Mouse (Mus musculus) ES-E14 (cell line): ENCODE results near the gene Meox1. TPM values are rescaled to one million over a fixed set of nuclear protein-coding genes. Genes with fewer than 3 reads are reported as not detected.

Source experiments
- DNase-seq: peaks from one replicate; pipeline ENCODE4 v3.0.0-alpha.2; 2013; ENCODE audit warnings: low read depth, low spot score
- H3K27ac ChIP-seq: 2 replicates; pipeline ENCODE4 v1.5.1; 2012; ENCODE audit warnings: low read depth, mild to moderate bottlenecking, low read length, moderate library complexity, mixed read lengths; ENCODE audit not compliant: poor library complexity, insufficient read depth, severe bottlenecking
- H3K36me3 ChIP-seq: 2 replicates; pipeline ENCODE4 v1.6.1; 2012; ENCODE audit warnings: mild to moderate bottlenecking, low read length, moderate library complexity, mixed read lengths; ENCODE audit not compliant: control insufficient read depth, poor library complexity, insufficient read depth, severe bottlenecking
- H3K4me1 ChIP-seq, 2 experiments: fragments of 150-350 bp in 1 of 2; sonication (generic) in 1 of 2; 2 replicates each; pipeline ENCODE4 v1.6.1; 2012; ENCODE audit warnings: low read length in 2 of 2, mild to moderate bottlenecking in 1 of 2, mixed read lengths in 1 of 2; ENCODE audit not compliant: control insufficient read depth in 2 of 2, insufficient read depth in 2 of 2, poor library complexity in 1 of 2
- H3K4me3 ChIP-seq, 2 experiments: fragments of 150-350 bp in 1 of 2; sonication (generic) in 1 of 2; 2 replicates each; pipeline ENCODE4 v1.5.1; 2012; ENCODE audit warnings: low read length in 2 of 2, low read depth in 1 of 2, mild to moderate bottlenecking in 1 of 2, mixed read lengths in 1 of 2; ENCODE audit not compliant: insufficient read depth in 1 of 2, poor library complexity in 1 of 2, severe bottlenecking in 1 of 2
- H3K9ac ChIP-seq: 2 replicates; pipeline ENCODE4 v1.6.1; 2012; ENCODE audit warnings: low read depth, mild to moderate bottlenecking, low read length, mixed read lengths; ENCODE audit not compliant: poor library complexity, insufficient read depth, severe bottlenecking
- H3K9me3 ChIP-seq: fragments of 150-350 bp; sonication (generic); 2 replicates; pipeline ENCODE4 v1.6.1; 2012; ENCODE audit warnings: low read depth, mild to moderate bottlenecking, low read length; ENCODE audit not compliant: control insufficient read depth, insufficient read depth
- CHD2 ChIP-seq: IDR thresholded peaks from 2 replicates; pipeline ENCODE4 v1.6.1; 2014; ENCODE audit warnings: mild to moderate bottlenecking, low read depth, low read length, inconsistent platforms
- HCFC1 ChIP-seq: IDR thresholded peaks from 2 replicates; pipeline ENCODE4 v1.6.1; 2012; ENCODE audit warnings: low read length, inconsistent platforms, borderline replicate concordance; ENCODE audit not compliant: insufficient read depth
- MAFK ChIP-seq: IDR thresholded peaks from 2 replicates; pipeline ENCODE4 v1.6.1; 2014; ENCODE audit warnings: mild to moderate bottlenecking, low read depth, low read length, inconsistent platforms; ENCODE audit not compliant: insufficient read depth
- ZC3H11A ChIP-seq: IDR thresholded peaks from 2 replicates; pipeline ENCODE4 v1.6.1; 2012; ENCODE audit warnings: low read depth, mild to moderate bottlenecking, inconsistent platforms, low read length, borderline replicate concordance
- ZNF384 ChIP-seq: IDR thresholded peaks from 2 replicates; pipeline ENCODE4 v1.6.1; 2012; ENCODE audit warnings: low read depth, low read length, inconsistent platforms
- in situ Hi-C, 2 experiments: fragments of 600-800 bp; cut with MboI; formaldehyde crosslinking; loops; one replicate each; pipeline ENCODE4 v1.15.1; 2025; ENCODE audit warnings: low sequenced_read_pairs in 2 of 2, inconsistent platforms in 1 of 2; ENCODE audit not compliant: unreplicated experiment in 2 of 2
- total RNA-seq: library from RNA; depleted of rRNA; stranded (reverse); fragments of 300-350 nt; gene quantifications from 2 replicates; pipeline ENCODE4 v1.2.3, GENCODE M21; 2012; rRNA removed

The Meox1 gene
- 0.32 and 0.36 TPM in 2 replicates for total RNA-seq

DNA sequence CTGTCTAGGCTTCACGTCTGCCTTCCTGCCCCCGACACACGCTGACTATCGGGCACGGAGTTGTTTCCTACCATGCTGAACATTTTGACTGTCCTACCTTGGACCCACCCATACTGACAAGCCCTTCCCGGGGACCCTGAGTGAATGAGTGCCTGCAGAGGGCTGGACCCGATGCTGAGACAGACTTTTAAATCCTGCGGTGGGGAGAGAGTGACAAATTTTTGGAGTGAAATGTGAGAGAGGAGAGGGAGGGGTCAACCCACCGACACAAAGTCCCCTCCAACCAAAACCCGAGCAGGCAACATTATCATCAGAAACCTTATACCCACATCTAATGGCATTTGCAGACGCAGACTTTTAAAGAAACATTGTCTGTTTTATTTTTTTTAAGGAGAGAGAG, at the start of gene Meox1:
Gene Meox1 (minus strand): TSS at position 171 of the 400 bp plus-strand sequence.
- Histone ChIP-seq H3K4me1 (peaks cover 4 to 46% of the 10 kb centered on the region in 2 experiments), H3K9me3 (no peaks in the 10 kb centered on the region), H3K9ac (no peak within 1 kb of the TSS), H3K27ac (no peak within 1 kb of the TSS), H3K36me3 (no peaks in the 10 kb centered on the region), H3K4me3 (no peak within 1 kb of the TSS)
- TF ChIP-seq ZNF384 (no peak), MAFK (no peak), ZC3H11A (no peak), CHD2 (no peak), HCFC1 (no peak)
- no peak for DNase-seq
- in situ Hi-C loops: no loop called here

DNA sequence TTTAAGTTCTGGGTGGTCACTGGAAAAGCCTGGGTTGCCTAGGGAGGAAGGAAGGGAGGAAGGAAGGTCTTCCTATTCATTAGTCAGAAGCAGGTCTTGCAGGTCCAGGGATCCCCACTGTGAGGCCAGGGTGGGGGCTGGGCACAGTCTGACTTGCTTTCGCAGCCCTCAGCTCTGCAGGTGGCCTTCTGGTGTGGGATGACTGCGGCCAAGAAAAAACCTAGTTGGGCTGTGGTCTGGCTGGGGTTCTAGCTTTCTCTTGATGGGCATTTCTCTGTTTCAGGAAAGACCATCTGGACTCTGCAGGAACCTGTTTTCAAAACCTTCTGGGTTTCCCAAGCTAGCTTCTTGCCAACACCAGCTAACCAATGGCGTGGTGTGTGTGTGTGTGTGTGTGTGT, 48.9 kb upstream of the Meox1 start:
- H3K9ac ChIP-seq: no peak overlapping the region
- no peak for TF ChIP-seq HCFC1
- no peak for TF ChIP-seq CHD2
- TF ChIP-seq ZNF384: no peak
- no peak for TF ChIP-seq MAFK
- TF ChIP-seq ZC3H11A: no peak
- no peak for DNase-seq

DNA sequence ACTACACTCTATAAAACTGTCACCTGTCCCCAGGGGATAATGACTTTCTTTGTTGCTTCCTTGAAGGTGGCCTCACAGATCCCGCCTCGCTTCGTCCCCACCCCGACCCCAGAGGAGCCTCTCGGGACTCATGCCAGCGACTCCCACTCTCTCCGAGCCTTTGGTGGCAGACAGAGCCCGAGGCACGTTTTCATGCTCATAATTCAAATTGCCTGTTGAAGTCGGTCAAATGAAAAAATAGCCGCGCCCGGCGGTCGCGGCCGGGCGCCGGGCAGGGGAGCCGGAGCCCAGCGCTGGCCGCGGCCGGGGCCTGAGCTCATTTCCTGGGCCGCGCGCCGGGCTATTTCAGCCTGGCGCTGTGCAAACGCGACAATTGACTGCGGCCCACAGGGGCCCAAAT, 42.9 kb upstream of the Meox1 start:
- in situ Hi-C loops: no loop called here
- no peak for DNase-seq
- Histone ChIP-seq H3K9ac (peak overlapping the region; percentile 56; the same call in 1 of the 2 replicates), H3K27ac (no peak overlapping the region), H3K4me1 (peaks cover 6 to 13% of the 10 kb centered on the region in 2 experiments; a peak in 3 of 4 replicates), H3K9me3 (no peaks in the 10 kb centered on the region), H3K36me3 (no peaks in the 10 kb centered on the region), H3K4me3 (peak overlapping the region; percentile 59 to 61)
- TF ChIP-seq CHD2: no peak
- no peak for TF ChIP-seq ZNF384
- TF ChIP-seq MAFK: no peak
- TF ChIP-seq ZC3H11A: no peak
- no peak for TF ChIP-seq HCFC1

More for the DNA sequence above, 48.9 kb upstream of the Meox1 start:
- Histone ChIP-seq H3K4me1 (peaks cover 0 to 15% of the 10 kb centered on the region in 2 experiments; a peak in 1 of 4 replicates), H3K36me3 (no peaks in the 10 kb centered on the region), H3K9me3 (no peaks in the 10 kb centered on the region), H3K27ac (no peak overlapping the region), H3K4me3 (no peak overlapping the region)
- in situ Hi-C loops: no loop called here

DNA sequence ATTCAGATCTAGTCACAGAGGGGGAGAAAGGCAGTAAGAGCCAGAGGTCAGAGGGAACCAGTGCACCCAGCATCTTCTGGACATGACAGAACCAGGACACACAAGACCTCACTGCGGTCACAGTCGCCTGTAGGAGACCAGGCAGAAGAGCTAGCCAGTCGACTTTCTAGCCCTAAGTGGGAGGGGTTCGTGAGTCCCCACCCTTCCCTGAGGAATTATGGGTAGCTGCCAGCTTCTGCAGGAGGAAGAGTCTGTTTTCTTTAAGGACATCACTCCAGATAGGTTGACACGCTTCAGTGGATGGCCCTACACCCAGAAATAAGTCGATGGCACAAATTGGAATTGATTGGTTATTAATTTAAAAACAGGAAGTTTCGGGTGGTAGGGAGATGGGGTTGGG, 42.2 kb upstream of the Meox1 start:
- Histone ChIP-seq H3K4me3 (peak overlapping the region in 1 of 2 experiments; percentile 61; a peak in 2 of 4 replicates), H3K36me3 (no peaks in the 10 kb centered on the region), H3K9ac (no peak overlapping the region), H3K9me3 (no peaks in the 10 kb centered on the region), H3K27ac (no peak overlapping the region), H3K4me1 (peaks cover 6 to 13% of the 10 kb centered on the region in 2 experiments; a peak in 3 of 4 replicates)
- no peak for TF ChIP-seq MAFK
- TF ChIP-seq HCFC1: no peak
- in situ Hi-C loops: no loop called here
- no peak for DNase-seq

DNA sequence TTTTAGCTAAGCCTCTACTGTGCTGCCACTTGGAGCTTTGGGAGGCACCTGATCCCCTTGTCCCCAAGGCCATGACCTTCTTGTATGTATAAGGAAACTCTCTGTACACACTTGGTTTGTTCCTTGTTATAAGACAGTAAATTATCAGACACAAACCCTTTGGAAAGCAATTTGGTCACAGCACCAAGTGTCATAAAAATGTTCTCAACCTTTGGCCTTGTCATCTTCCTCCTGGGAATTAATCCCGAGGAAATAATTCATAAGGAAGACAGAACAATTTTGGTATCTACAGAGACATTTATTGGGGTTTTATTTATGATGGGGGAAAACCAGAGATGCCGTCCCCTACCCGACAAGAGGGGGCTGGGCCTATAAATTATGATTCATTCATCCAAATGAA, 41.6 kb upstream of the Meox1 start:
- in situ Hi-C loops: no loop called here
- Histone ChIP-seq H3K9me3 (no peaks in the 10 kb centered on the region), H3K36me3 (no peaks in the 10 kb centered on the region), H3K4me1 (peaks cover 6 to 13% of the 10 kb centered on the region in 2 experiments; a peak in 3 of 4 replicates), H3K27ac (no peak overlapping the region), H3K4me3 (no peak overlapping the region), H3K9ac (no peak overlapping the region)
- no peak for TF ChIP-seq ZC3H11A
- no peak for TF ChIP-seq HCFC1
- no peak for TF ChIP-seq CHD2
- TF ChIP-seq MAFK: no peak
- no peak for TF ChIP-seq ZNF384
- DNase-seq: no peak
